Mouse (Mus musculus): ENCODE measurements at regions not wholly inside any gene's neighbourhood (a gene's known extent, or its start where the extent isn't known, plus 50 kb on each side); places are given as distances from the start of the nearest gene placed in this dataset.

DNA sequence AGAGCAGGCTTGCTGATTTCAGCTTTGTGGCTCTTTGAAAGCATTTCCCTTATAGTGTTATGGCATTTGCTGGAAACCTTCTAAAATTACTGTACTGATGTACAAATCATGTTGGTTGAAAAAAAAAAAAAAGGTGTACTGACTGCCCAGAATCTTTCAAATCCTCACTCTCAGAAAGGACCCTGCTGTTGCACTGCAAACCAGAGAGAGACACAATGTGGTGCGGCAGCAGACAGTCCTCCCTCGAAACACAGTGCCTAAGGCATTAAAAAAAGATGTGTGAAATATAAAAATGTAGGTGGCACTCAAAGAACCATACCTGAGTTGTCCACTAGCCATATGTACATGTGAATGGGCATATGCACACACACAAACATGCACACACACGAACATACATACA lies 128.3 kb downstream of the Actr3 start:
- no peak for DNase-seq (ENCODE audit: low spot score)

DNA sequence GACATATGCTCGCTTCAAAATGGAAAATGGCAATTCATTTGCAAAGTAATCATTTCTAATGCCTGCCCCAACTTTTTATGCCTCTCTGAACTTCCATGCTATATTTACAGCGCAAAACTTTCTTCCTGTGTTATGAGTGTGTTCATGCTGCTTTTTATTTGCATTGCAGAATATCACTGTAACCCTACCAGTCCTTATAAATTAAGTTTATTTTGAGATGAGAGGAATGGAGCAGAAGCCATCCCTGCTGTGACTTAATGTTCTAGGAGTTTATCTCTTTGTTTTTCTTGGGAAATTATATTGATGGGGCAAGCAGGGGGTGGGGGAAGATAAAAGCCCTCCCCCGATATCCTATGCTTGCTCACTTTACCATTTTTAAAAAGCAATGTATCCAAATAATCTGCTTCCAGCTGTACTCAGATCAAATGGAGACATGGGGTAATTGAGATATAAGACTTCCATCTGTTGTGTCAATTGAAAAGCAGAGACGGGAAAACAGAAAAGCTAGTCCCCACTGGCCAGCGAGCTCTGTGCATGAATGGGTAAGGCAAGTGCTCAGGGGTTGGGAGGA lies 136.9 kb downstream of the Actr3 start:
- DNase-seq (ENCODE audit: low spot score) = no peak

DNA sequence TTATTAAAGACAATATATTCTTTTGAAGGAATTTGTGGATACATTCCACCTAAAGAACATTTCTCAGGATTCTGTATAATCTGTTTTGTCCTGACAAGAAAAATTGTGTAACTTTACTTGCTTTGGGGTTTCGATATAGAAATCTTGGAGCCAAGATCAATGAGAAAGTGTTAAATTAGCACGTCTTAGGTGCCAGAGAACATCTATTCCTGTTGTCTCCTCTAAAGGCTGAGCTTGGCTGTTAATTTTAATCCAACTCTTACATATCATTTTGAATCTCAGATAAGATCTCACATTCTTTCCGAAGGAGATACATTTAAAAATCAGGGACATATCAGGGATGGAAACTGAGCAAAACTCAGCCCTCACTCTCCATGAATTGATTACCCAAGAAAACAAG lies 139.9 kb downstream of the Actr3 start:
- DNase-seq (ENCODE audit: low spot score) = no peak

DNA sequence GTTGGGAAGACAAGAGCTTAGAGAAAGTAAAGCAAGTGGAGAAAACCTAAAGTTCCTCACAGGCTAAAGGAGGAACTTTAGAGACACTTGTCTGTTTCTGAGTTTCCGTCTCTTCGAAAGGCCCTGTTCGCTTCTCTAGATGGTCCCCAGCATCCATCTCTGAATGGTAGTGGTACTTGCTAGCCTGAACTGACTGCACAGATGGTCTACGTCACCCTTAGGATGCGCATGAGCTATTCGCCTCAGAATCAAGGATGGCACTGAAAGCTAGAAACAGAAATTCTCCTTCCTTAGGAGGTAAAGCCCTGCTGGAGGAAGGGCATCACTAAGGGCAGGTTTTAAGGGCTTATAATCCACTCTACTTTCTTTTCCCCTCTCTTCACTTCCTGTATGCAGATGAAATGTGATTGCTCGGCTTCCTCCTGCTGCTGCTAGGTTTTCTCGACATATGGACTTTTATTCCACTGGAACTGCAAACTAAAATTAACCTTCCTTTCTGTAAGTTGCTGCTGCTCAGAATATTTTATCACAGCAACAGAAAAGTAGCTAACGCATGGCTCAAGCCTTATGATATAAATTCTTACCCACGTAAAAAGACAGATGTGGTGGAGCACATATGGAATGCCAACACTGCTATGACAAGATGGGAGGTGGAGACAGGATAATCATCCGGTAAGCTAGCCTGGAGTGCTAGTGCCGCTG lies 145.1 kb downstream of the Actr3 start:
- no peak for DNase-seq (ENCODE audit: low spot score)

DNA sequence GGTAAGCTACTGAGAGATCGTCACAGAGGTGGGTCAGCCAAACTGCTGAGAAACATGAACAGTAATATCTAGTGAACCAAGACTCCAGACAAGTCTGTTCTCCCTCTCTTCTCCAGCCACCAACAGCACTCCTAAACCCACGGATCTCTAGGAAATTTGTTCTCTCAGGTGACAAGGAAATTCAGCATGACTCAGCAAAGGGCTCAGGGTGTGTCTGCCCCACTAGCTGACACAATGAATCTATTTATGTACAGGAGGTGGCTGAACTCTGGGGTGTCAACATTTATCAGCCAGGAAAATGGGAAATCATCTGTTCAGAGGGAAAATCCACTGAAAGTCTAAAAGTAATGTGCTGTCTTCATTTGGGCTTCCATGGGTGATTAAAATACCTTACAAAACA lies 149.2 kb downstream of the Actr3 start:
- no peak for DNase-seq (ENCODE audit: low spot score)

DNA sequence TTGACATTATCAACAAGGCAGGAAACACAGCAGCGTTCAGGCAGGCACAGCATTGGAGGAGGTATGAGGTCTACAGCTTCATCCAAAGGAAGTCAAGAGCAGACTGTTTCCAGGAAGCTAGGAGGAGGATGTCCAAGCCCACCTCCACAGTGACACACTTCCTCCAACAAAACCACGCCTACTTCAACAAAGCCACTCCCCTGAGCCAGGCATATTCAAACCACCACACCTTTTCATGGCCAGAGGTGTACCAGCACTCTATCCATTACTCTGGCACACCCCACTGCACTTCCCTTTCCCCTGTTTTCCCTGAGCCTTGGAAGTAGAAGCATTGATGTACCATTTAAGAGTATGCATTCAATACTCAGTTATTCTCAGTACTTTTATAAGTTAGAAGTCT lies 150.8 kb downstream of the Actr3 start:
- no peak for DNase-seq (ENCODE audit: low spot score)

DNA sequence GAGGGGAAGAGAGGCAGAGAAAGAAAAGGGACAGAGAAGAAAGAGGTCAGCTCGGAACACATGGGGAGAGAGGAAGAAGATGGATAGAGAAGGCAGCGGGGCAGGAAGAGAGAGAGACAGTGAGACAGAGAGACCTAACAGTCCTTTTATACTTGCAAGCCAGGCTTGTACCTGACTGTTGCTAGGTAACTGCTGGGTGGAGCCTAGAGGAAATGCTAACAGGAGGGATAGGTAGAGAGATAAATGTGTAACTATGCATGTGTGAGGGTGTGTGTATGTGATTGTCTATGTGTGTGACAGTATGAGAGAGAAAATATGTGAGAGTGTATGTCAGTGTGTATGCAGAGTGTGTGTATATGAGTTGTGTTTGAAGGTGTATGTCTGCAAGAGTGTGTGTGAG lies 161.8 kb downstream of the Actr3 start:
- DNase-seq (ENCODE audit: low spot score) = no peak

DNA sequence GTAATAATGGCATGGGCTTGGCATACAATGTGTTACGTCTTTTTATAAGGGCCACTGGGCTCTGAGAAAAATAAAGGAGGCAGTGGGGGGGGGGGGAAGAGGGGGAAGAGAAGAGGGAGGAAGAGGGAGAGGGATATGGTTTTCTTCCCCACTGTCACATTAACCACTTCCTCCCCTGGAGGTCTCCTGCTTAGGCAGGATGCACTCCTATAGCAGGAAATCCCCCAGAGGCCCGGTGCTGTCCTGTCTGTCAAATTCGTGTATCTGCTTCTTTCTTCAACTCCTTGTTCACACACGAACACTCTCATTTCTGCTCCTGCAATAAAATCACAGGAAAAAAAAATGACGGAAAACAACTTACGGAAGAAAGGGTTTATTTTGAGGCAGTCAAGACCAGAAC lies 171.8 kb downstream of the Actr3 start:
- DNase-seq (ENCODE audit: low spot score) = no peak

DNA sequence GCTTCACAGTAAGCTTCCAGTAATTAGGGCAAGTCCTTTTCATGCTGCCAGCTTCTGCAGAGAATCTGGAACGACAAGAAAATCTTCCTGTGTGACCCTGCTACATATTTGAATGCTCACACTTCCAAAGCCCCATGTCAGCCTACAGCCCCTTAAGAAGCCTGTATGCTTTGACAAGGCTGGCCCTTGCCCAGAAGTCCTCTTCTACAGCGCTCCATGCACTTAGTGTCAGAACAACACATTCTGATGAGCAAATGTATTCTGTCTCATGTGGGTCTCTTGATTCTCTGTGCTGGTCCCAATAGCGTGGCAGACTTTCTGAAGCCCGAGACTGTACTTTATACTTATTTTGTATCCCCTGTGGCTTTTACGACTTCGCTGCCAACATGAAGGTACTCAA lies 172.5 kb downstream of the Actr3 start:
- no peak for DNase-seq (ENCODE audit: low spot score)

DNA sequence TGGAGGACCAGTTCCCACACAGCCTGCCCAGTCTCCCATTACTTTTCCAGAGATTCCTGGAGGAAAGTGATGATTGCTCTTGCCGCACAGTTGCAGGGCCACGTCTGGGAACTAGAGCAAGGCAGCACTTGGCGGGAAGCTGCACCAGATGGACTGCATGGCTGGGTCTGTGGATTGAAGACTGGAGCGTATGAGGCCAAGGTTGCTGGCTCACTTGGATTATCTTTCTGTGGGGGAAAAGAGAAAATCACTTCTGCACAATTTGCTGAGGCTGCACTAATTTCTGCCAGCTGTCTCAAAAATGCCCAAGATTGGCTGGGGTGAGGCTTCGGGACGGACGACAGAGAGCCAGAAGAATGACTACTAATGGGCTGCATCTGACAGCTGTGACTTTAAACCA lies 193.2 kb downstream of the Actr3 start:
- DNase-seq (ENCODE audit: low spot score) = no peak

DNA sequence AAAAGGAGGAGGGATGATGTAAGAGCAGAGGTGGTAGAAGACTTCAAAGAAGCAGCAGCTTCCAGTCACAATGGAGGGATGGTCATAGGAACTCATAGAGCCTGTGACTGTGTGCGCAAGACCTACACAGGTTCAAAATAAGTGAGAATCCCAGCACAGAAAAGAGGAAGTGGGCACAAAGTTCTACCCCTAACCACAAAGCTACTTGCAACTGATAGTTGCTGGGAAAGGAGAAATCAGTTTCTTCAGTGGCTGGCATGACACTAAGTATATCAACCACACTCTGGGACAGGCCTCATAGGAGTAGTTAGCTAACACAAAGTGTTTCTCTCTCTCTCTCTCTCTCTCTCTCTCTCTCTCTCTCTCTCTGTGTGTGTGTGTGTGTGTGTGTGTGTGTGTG lies 193.8 kb downstream of the Actr3 start:
- DNase-seq (ENCODE audit: low spot score) = no peak

DNA sequence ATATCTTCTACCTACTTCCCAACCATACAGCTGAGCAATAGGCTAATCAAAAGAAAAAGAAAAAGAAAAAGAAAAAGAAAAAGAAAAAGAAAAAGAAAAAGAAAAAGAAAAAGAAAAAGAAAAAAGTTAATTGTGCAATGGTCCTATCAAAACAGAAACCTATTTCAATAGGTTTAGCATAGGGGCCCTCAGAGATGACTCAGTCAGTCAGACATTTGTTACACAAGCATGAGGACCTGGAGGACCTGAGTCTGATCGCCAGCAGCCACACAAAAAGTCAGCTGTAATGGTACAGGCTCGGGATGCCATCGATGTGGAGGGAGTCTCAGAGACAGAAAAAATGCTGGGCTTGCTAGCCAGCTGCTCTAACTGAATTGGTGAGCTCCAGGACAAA lies 197.9 kb downstream of the Actr3 start:
- DNase-seq (ENCODE audit: low spot score) = no peak

DNA sequence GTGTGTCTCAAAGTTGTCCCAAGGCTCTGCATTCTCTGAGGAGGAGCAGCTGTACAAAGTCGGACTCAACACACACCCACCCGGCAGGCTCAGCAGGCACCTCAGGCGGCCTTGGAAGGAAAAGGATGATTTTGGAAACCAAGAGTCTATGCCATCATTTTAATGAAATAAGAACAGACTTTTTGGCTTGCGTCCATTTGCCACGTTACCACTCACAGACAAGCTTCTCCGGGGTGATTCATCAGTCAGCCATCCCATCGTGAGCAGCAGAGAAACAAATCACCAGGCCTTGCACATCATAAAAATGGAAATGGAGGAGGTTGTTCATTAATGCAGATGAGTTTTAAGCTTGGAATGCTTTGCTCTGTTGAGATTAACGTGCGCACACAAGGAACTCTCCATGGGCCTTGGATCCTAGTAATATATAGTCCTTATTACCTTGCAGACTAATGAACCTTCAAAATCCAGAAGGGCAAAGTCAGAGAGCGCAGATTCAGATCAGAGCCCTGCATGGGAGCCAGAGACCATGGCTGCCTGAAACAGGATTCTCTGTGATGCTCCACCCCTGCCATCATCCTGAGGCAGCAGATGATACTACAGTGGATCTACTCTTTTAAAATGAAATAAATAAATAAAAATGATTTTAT lies 198.5 kb downstream of the Actr3 start:
- no peak for DNase-seq (ENCODE audit: low spot score)

DNA sequence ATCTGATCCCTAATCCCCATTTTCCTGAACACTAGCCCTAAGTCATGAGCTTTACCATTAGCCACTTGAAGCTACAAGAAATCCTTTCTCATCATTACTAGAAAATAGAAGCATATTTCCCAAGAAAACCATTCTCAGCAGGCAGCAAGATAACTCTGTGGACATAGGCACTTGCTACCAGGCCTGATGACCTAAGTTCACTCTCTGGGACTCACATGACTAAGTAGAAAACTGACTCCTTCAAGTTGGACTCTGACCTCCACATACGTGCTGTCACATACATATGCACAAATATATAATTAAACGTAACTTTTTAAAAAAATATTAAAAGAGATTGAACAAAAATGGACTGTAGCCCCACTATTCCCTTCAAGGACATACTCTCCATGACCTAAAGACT lies 200.8 kb downstream of the Actr3 start:
- no peak for DNase-seq (ENCODE audit: low spot score)

DNA sequence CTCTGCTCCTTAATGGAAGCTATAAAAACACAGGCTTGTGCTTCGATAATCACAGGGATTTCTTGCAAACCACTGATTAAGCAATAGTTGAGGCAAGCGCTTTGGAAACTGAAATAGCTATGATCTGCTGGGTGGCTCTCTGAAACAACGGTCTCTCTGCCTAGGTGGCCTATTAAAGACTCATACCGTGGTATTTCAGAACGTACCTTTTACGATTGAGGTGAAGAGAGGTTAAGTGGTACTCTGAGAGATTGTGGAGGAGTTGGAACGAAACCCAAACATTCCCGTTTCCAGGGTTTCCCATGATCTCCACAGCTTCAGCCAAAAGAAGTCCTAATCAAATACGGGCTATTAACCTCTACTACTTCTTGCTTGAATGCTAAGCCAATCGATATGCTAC lies 212.2 kb downstream of the Actr3 start:
- no peak for DNase-seq (ENCODE audit: low spot score)

DNA sequence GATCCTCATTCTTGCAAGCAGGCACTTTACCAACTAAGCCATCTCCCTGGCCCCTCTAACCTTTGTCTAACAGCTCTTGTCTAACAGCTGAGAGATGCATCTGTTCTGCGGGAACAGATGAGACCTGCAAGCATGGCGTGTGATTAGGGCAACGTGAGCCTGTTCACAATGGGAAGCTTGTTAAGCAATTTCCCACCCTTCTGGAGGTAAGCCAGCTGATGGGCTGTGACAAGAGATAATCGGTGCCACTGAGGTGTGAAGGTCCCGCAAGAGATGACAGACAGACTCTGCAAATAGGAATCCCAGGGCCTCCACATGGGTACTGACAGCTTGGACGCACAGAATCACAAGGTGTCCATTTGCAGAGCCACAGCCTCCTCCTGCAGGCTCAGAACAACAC lies 219.3 kb downstream of the Actr3 start:
- no peak for DNase-seq (ENCODE audit: low spot score)

DNA sequence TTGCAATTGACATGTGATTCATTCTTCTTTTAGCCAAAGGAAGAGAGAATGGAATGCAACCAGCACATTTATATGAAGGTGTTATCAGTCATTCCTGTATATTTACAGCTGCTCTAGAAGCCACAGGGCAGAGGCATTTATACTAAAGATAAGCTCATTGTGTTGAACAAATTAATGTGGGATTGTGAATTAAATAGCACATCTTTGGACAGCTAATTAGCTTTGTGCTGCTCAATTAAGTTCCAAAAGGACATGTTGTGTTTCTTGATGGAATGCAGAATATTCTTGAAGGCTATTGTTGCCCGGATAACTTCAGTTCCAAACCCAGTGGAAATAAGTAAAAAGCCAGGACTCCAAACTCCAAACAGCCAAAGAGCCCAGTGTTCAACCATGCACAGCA lies 248.4 kb downstream of the Actr3 start:
- DNase-seq (ENCODE audit: low spot score) = no peak

DNA sequence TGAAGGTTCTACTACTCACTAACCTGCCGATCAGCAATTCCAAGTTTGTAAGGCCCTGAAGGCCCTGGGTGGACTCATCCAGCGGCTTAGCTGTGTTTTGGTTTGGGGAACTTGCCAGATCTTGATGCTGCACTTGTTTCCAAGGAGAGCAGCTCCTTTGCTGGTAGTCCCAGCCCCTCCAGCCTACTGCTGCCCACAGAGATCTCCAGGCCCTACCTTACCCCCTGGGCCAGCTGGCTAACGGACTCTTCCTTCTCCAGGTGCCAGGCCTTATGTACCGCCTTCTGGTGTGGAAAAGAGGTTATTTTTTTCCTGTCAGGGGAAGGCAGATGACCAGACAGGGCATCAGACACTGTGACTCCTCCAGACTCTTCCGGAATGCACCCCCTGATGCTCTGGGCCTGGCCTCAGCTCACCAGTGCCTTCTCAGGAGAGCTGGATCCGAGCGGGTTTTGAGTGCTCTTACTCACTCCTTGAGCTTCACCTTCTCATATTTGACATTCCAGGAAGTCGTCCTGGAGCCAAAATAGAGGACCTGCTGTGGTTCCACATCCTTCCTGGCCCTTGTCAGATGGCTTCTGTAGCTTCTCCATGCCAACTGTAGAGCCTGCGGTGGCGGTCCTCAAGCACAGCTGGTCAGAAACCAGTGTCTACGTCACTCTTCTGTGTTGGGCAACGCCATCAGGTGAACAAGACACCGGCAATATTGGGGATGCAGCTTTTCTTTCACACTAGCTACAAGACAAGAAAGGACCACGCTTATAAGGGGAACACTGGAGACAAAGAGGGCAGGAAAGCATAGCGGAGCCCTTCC lies 259.2 kb downstream of the Actr3 start:
- DNase-seq (ENCODE audit: low spot score) = no peak

DNA sequence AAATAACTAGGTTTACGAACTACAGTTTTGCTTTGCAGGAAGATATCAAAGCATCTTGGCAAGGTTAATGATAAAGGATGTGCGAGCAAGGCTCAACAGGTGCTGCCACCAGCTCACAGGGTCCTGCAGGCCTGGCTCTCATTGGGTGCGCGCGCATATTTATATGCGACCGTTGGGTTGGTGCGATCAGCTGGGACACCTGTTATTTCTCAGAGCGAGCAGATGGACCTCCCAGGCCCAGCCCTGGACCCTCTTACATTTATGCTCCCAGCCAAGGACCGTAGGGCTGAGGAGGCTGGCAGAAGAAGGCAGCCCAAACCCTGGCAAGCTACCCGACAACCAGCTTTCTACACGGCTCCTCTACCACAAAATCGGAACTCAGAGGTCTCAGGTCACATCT lies 260.8 kb downstream of the Actr3 start:
- DNase-seq (ENCODE audit: low spot score) = no peak

DNA sequence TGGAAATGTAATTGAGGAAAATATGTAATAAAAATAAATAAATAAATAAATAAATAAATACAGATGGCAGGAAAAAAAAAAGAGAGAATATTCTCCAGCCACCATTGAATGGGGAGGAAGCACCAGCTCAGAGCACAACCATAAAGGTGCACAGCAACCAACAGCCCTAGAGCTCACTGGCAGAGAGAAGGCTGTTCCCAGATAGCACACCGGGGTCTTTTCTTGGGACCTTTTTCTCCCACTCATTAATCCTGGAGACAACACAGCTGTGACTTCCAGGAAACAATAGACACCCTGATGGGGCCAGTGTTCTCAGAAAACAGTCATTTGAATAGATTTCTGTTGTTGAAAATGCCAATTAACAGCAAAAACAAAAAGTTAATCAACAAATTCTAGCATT lies 263.1 kb downstream of the Actr3 start:
- no peak for DNase-seq (ENCODE audit: low spot score)

DNA sequence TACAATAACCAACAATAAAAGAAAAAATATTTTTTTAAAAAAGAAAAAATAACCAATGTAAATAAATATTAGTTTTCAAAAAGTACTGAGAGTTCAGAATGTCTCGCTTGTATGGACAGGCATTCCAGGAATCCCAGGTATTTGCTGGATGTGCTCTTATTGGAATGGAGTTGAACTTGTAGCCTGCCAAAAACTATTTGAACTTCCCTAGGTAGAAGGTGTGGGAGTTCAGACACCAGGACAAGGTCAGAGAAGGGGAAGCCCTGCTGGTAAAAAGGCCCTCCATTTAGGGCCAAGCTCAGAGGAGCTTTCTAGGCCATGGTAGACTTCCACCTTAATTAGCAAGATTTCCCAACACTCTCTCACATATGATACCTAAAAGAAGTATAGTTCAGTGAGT lies 270.3 kb downstream of the Actr3 start:
- no peak for DNase-seq (ENCODE audit: low spot score)

DNA sequence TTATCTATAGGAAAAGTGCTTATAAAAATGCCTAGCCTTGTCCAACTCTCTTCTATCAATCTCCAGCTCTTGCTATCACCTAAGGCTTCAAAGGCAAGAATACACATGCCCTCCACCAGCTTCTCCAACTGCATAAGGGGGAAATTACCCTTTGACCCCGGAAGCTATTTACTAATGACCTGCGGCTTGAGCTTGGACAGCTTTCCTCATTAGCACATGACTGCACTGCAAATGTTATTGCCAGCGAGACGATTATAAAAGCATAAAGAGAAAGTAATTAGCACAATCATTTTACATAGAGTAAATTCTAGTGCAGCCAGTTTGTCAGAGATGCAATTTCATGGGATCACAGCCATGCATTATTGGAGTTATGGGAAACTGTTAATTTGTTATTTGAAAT lies 277.0 kb downstream of the Actr3 start:
- DNase-seq (ENCODE audit: low spot score) = no peak

DNA sequence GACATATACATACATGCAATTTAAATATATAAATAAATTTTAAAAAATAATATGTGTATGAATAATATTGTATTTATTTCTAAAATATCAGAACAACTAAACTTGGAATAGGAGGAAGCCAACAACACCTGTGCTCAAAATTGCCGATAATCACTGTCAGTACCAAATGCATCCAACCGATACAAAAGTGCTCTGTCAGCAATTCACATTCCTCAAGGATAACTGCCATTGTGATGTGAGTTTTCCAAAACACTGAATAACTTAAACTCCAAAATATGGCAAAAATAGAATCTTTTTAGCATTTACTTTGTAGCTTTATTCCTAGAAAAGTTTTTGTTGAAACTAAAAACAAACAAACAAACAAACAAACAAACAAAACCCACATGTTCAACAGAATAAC lies 279.4 kb downstream of the Actr3 start:
- no peak for DNase-seq (ENCODE audit: low spot score)
